Mouse (Mus musculus): Measurements from ENCODE around the gene 1700025C18Rik.

- TF ChIP-seq CTCF (IDR thresholded peaks at IDR 0.05; ENCODE audit: low read depth, low read length) (no peak), POLR2A (IDR thresholded peaks at IDR 0.05; ENCODE audit: extremely low read depth, insufficient read depth, low read length) (no peak)
These were observed 39.0 kb downstream of the 1700025C18Rik start for GRCm38 (mm10) chr2:165051566-165051965.

Measured in liver, adult 2 months (tissue).